Mouse (Mus musculus): ENCODE results near the gene Srsf5.

Srsf5 gene

GRCm38 (mm10) chr12:80995326-80995725 is 50.0 kb downstream of the Srsf5 start:
- in situ Hi-C loops (cut with MboI, MseI), result no loop called here

GRCm38 (mm10) chr12:80997652-80998051 is 52.3 kb downstream of the Srsf5 start:
- in situ Hi-C loops (cut with MboI, MseI), result no loop called here

- in situ Hi-C loops (cut with MboI, MseI), result no loop called here
These were observed 53.4 kb downstream of the Srsf5 start for GRCm38 (mm10) chr12:80998528-80999221.
